Mouse (Mus musculus) fat pad, adult 2 months (tissue): ENCODE measurements around the gene P2ry10.
"Not testable (repeated sequence)": the region's sequence is repeated elsewhere in the genome, so short reads cannot be mapped to it uniquely, and the experiment has no call there.

Source experiments
- DNase-seq: peaks from one replicate; pipeline ENCODE4 v3.0.0-alpha.2; 2011; ENCODE audit warnings: low read depth, low spot score; ENCODE audit errors: extremely low read depth

Gene P2ry10

GRCm38 (mm10) chrX:107088177-107088576 is at the start of gene P2ry10:
P2ry10 (plus strand) TSS chrX:107088492.
- DNase-seq = no peak

DNA sequence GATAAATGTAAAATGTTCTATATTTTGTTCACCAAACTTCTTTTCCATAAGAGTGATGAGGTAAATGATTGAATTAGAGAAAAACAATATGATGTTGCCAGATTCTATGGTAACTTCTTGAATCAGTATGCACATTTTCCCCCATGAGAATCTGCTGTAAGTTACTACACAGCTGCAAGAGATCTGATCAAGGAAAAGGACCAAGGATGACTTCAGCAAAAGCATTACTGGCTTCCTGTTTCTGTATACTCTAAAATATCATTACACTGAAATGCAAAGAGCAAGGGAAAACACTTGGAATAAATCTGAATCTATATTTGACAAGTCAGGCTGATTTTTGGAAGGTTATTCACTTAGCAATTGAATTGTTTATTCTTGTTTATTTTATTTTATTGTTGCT is 49.1 kb upstream of the P2ry10 start:
- DNase-seq = no peak

DNA sequence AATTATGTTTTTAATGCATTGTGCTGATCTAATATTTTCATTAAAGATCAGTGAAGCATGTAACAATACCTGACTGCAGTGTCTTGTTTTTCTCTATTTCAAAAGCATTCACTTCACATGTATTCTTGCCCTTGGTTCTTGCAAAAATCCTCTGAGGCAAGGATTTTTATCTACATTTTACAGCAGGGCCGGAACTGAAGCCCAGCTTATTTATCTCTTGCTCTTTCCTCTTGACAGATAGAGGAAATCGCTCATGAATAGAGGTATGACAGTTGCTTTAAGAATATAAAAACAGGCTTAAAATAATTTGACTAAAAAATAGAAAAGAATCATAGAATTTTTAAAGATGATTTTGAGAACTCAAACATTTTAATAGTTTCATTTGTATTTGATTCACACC is 48.7 kb upstream of the P2ry10 start:
- DNase-seq = no peak

DNA sequence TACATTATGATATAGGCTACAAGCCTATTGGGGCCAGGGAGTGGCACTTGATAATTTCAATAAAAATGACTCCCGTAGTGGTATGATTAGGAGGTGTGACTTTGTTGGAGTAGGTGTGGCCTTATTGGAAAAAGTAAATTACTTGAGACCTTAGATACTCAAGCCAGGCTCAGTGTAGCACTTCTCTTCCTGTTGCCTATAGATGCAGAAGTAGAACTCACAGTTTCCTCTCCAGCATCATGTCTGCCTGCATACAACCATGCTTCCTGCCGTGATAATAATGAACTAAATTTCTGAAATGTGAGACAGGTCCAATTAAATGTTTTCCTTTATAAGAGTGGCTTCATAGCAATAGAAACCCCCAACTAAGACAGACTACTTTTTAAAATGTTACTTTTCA is 45.9 kb upstream of the P2ry10 start:
- no peak for DNase-seq

DNA sequence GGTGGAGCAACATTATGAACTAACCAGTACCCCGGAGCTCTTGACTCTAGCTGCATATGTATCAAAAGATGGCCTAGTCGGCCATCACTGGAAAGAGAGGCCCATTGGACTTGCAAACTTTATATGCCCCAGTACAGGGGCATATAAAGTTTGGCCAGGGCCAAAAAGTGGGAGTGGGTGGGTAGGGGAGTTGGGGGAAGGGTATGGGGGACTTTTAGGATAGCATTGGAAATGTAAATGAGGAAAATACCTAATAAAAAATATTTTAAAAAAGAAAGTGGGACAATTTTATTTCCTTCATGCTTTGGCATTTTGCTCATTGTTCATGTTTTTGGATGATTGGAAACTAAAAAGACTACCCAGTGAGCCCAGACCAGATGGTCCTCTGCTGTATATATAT is 4.9 kb upstream of the P2ry10 start:
- not testable (repeated sequence) for DNase-seq

DNA sequence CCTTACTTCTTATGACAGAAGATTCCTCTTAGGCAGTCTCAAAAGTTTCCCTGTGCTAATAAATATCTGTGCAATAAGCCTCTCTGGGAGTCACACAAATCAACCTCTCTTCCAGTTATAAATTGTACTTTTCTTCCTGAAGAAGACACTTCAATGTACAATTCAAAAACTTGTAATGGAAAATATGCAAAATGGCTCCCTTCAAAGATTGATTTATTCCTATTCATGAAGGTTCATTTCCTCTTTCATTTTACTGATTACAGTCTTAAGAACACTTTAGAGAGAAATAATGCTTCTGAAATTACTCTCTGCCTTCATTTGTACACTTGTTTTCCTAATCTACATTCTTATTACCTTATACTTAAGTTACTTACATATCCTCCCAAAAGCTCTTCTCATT is 4.0 kb upstream of the P2ry10 start:
- no peak for DNase-seq

DNA sequence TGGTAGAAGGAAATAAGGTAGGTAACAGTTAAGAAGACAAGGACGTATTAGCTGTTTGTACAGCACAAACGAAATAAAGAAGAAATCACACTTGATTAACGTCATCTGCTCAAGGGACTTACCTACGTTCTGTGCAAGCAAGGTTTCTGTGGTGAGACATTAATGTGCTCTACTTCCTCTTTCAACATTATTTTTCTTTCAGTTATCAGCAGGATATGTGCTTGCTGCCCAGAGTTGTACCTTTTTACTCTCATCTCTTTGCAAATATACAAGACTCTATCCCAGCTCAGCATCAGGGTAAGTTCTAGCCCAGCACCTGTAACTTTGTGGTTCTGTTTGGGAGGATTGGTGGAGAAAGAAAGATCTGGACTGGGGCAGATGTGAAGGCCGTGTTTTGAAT is 839 bp downstream of the P2ry10 start:
- DNase-seq = no peak

DNA sequence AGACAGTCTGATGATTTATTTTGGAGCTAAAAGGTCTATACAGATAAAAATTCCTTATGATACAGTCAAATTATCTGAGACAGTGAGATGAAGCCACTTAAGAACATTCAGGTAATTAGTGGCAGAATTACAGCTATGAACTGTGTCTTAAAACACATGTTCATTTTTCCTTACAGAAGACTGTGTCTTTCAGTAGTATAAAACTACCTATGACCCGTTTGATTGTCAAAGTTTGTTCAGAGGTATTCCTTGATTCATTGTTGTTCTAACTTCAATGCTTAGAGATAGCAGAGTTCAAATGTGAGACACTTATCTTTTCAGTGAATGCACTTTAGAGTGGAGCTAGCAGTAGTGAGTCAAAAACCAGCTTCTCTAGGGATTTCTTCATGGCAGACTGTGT is 1.6 kb downstream of the P2ry10 start:
- no peak for DNase-seq

- DNase-seq = no peak
Observed at GRCm38 (mm10) chrX:107095633-107096032, 7.3 kb downstream of the P2ry10 start.

DNA sequence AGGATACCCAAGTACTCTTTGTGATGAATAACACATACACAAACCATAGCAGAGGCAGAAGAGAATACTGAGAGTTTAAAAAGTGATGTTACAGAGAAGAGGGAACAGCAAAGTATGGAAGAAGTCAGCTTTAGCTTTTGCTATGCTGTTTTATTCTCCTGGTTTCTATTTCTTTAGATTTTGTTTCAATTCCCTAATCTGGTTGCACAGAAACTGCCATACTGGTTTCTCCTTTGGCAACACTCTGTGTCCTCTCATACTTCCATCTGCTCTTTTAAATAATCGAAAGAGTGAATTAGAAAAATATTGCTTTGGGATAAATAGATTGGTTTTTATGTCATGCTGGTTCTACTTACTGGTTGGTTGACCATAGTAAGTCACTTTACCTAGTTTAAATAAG is 28.0 kb downstream of the P2ry10 start:
- DNase-seq = no peak

DNA sequence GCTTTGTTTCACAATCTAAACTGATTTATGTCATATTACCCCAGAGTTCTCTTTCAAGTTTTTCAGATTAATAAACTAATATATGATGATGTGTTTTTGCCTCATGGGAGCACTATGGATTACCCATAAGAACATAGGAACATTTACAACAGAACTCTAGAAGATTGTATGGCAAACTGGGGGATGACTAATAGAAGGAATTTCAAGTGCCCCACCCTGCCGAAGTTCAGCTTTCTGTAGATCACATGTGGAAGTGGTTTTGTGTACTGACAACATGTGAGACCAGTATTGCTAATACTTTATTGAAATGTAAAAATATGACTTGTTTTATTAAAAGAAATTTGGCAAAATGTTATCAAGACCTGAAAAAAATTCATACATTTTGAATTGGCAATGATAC is 28.7 kb downstream of the P2ry10 start:
- DNase-seq = no peak

DNA sequence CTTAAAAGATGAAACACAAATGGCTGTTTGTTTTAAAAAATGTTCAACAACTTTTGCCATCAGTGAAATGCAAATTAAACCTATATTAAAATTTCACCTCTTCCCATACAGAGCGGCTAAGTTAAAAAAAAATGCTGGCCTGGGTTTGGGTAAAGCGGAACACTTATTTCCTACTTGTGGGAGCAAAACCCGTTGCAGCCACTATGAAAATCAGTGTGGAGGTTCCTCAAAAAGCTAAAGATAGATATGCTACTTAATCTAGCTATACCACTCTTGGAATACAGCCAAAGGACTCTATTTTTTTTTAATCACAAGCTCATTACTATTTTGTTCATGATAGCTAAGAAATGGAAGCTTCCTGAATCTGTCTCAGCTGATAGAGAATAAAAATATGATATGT is 54.9 kb downstream of the P2ry10 start:
- DNase-seq = no peak

DNA sequence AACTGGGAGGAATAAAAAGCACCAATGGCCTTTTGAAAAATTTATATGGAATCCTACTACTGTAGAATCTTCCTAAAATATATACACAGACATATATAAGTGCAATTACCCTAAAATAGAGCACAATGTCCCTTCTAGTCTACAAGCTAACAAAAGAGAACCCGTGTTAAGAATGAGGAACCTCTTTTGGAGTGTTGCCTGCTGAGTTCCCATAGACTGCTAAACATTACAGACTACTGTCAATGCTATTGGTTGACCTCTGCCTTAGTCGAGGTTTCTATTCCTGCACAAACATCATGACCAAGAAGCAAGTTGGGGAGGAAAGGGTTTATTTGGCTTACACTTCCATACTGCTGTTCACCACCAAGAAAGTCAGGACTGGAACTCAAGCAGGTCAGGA is 55.6 kb downstream of the P2ry10 start:
- DNase-seq = no peak

GRCm38 (mm10) chrX:107148681-107149080 is 60.4 kb downstream of the P2ry10 start, which contains the start of gene P2ry10b:
P2ry10b (plus strand) TSS chrX:107148927.
- no peak for DNase-seq

GRCm38 (mm10) chrX:107149391-107149993 is 61.2 kb downstream of the P2ry10 start:
- DNase-seq = no peak

- DNase-seq = no peak
Observed at GRCm38 (mm10) chrX:107150027-107150426, 61.7 kb downstream of the P2ry10 start.

DNA sequence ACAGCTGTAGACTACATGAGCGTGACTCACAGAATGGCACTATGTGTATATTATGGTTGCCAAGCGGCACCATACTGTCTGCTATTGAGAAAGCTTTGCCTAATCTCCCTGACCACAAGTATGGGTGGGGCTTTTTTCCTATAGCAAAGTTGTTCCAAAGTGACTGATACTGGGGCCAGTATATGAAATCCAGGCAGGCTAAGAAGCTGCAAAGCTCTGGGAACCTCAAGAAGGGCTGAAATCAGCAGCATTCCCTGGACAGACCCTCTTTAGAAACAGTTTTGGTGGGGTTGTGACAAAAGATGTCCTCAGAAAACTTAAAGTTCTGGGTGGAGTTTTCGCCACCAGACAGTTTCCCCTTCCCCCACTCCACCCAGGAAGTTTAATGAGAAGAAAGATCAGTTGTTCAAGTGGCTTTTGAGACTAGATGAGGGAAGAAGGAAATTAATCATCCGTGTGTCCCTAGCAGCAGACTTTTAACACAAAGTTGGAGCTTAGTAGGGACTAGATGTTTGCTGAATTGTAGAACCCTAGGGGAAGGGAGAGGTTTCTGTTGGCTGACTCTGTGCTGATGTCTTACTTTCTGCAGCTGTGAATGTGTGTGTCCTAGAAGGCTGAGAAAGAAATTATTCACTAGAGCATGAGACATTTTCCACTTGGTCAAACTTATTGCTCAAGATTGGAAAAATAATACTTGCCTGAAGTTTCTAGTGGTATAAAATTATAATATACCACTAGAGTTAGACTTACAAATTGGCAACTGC is 62.6 kb downstream of the P2ry10 start:
- no peak for DNase-seq
